Mouse (Mus musculus) liver, embryonic 14.5 days (tissue): ENCODE measurements around the gene Dnm2.

Experiments
- CTCF ChIP-seq: IDR thresholded peaks from 2 replicates; pipeline ENCODE4 v1.5.1; 2016; ENCODE audit warnings: antibody characterized with exemption, low read depth, control low read depth
- EP300 ChIP-seq: IDR thresholded peaks from 2 replicates; pipeline ENCODE4 v1.6.1; 2016; ENCODE audit warnings: antibody characterized with exemption, low read depth

DNA sequence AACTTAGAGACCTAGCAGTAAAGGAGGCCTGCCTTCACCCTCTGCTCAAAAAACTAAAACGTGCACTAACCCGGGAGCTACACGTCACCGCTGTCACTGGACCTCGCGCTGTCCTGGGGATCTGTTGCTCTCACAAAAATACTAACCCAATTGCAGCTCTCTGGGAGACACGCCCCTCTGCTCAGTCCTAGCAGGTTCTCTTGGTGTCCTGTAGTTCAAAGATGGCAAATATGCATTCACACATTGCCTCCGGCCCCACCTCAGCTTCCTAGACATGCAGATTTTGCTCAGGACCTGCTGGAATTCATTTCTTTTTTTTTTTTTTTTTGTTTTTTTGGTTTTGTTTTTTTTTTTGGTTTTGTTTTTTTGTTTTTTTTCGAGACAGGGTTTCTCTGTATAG, 66.0 kb downstream of the Dnm2 start:
- TF ChIP-seq EP300 (no peak), CTCF (no peak)
